Mouse (Mus musculus): ENCODE results near the gene Vmn1r213. TPM values are rescaled to one million over a fixed set of nuclear protein-coding genes. Genes with fewer than 3 reads are reported as not detected.

Gene Vmn1r213
- polyA plus RNA-seq, 1 experiment from 2014 or later: not detected

DNA sequence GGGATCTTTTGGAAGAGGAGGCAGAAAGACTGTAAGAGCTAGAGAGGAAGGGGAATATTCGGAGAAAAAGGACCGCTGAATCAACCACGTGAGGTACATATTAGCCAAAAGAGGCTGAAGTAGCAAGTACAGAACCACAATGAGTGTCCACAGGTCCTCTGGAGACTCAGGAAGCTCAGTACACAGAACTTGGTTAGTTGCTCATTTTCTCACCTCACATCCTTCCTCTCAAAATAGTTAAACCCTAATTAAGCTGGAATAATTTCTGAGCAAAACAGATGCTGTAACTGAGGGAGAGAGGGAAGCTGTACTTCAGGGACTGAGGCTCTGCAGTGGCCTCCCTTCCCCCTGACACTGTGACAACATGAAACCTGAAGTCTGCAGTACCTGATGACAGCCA lies 22.7 kb downstream of the Vmn1r213 start, which contains the start of gene Vmn1r214:
Vmn1r214 (plus strand) TSS at position 301 of the 400 bp plus-strand sequence.
- WGBS: 98% methylated on average over 3 of the region's 3 CpGs
- no peak within 1 kb of the TSS for H3K4me3 ChIP-seq (ENCODE audit: low read depth, low read length)
- H3K4me1 ChIP-seq (replicated peaks; ENCODE audit: control insufficient read depth, insufficient read depth, low read length): no peaks in the 10 kb centered on the region
- no peak within 1 kb of the TSS for H3K9ac ChIP-seq (ENCODE audit: low read depth, low read length)
- no peak within 1 kb of the TSS for H3K4me2 ChIP-seq (replicated peaks; ENCODE audit: low read depth)
- H3K36me3 ChIP-seq (ENCODE audit: control insufficient read depth, insufficient read depth): no peaks in the 10 kb centered on the region
- no peaks in the 10 kb centered on the region for H3K9me3 ChIP-seq (ENCODE audit: control insufficient read depth)
- ATAC-seq: no peak
- H3K27me3 ChIP-seq (replicated peaks; ENCODE audit: control insufficient read depth, insufficient read depth, low read length): no peaks in the 10 kb centered on the region
- H3K27ac ChIP-seq (ENCODE audit: low read depth, low read length): no peak within 1 kb of the TSS
- no peak for TF ChIP-seq CTCF (IDR thresholded peaks at IDR 0.05; ENCODE audit: low read depth)

GRCm38 (mm10) chr13:23057778-23058177 lies 50.3 kb downstream of the Vmn1r213 start:
- no peak for ATAC-seq
- 26% methylated on average over 1 of the region's 1 CpGs for WGBS
- no peak overlapping the region for H3K4me2 ChIP-seq (replicated peaks; ENCODE audit: low read depth)
- TF ChIP-seq CTCF (IDR thresholded peaks at IDR 0.05; ENCODE audit: low read depth): peak; percentile 58
- H3K27me3 ChIP-seq (replicated peaks; ENCODE audit: control insufficient read depth, insufficient read depth, low read length): no peaks in the 10 kb centered on the region
- H3K4me3 ChIP-seq (ENCODE audit: low read depth, low read length): no peak overlapping the region
- H3K36me3 ChIP-seq (ENCODE audit: control insufficient read depth, insufficient read depth): no peaks in the 10 kb centered on the region
- no peak overlapping the region for H3K27ac ChIP-seq (ENCODE audit: low read depth, low read length)
- no peak overlapping the region for H3K9ac ChIP-seq (ENCODE audit: low read depth, low read length)
- H3K4me1 ChIP-seq (replicated peaks; ENCODE audit: control insufficient read depth, insufficient read depth, low read length): no peaks in the 10 kb centered on the region
- no peaks in the 10 kb centered on the region for H3K9me3 ChIP-seq (ENCODE audit: control insufficient read depth)

Other genes starting within 250 kb of the Vmn1r213 start
- gene Vmn1r208, start 230.3 kb upstream of the Vmn1r213 start, polyA plus RNA-seq (2015; fragmentation: Nextera tagmentation; extraction: Ambion mirVana): not detected in 2 replicates
- not detected in 2 replicates for gene Vmn1r209, start 198.0 kb upstream of the Vmn1r213 start, polyA plus RNA-seq (2015; fragmentation: Nextera tagmentation; extraction: Ambion mirVana)
- gene Vmn1r210, start 176.3 kb upstream of the Vmn1r213 start, polyA plus RNA-seq (2015; fragmentation: Nextera tagmentation; extraction: Ambion mirVana): not detected in 2 replicates
- not detected in 2 replicates for gene Vmn1r211, start 150.1 kb upstream of the Vmn1r213 start, polyA plus RNA-seq (2015; fragmentation: Nextera tagmentation; extraction: Ambion mirVana)
- gene Vmn1r212, start 123.5 kb upstream of the Vmn1r213 start, polyA plus RNA-seq (2015; fragmentation: Nextera tagmentation; extraction: Ambion mirVana): not detected in 2 replicates
- gene Vmn1r214, start 22.8 kb downstream of the Vmn1r213 start, polyA plus RNA-seq (2015; fragmentation: Nextera tagmentation; extraction: Ambion mirVana): not detected in 2 replicates
- gene Vmn1r215, start 60.4 kb downstream of the Vmn1r213 start, polyA plus RNA-seq (2015; fragmentation: Nextera tagmentation; extraction: Ambion mirVana): not detected in 2 replicates
- gene Vmn1r217, start 110.6 kb downstream of the Vmn1r213 start, polyA plus RNA-seq (2015; fragmentation: Nextera tagmentation; extraction: Ambion mirVana): not detected in 2 replicates
- not detected in 2 replicates for gene Vmn1r218, start 125.5 kb downstream of the Vmn1r213 start, polyA plus RNA-seq (2015; fragmentation: Nextera tagmentation; extraction: Ambion mirVana)
- 0.01 and 0.03 TPM in 2 replicates for gene Vmn1r219, start 151.7 kb downstream of the Vmn1r213 start, polyA plus RNA-seq (2015; fragmentation: Nextera tagmentation; extraction: Ambion mirVana)
- not detected in 2 replicates for gene Vmn1r220, start 180.3 kb downstream of the Vmn1r213 start, polyA plus RNA-seq (2015; fragmentation: Nextera tagmentation; extraction: Ambion mirVana)
- gene Vmn1r221, start 206.5 kb downstream of the Vmn1r213 start, polyA plus RNA-seq (2015; fragmentation: Nextera tagmentation; extraction: Ambion mirVana): not detected in 2 replicates
- gene Vmn1r222, start 228.3 kb downstream of the Vmn1r213 start, polyA plus RNA-seq (2015; fragmentation: Nextera tagmentation; extraction: Ambion mirVana): not detected in 2 replicates
- not detected in 2 replicates for gene Vmn1r223, start 239.5 kb downstream of the Vmn1r213 start, polyA plus RNA-seq (2015; fragmentation: Nextera tagmentation; extraction: Ambion mirVana)